Mouse (Mus musculus): Measurements from ENCODE around the gene Rad51ap2. TPM values are rescaled to one million over a fixed set of nuclear protein-coding genes. Genes with fewer than 3 reads are reported as not detected.

Gene Rad51ap2
- polyA plus RNA-seq, 2 experiments, result not detected

GRCm38 (mm10) chr12:11433716-11434115 is 22.2 kb upstream of the Rad51ap2 start:
- ATAC-seq (ENCODE audit: insufficient read depth) (no peak), DNase-seq (ENCODE audit: low read depth in 3 of 3, low spot score in 3 of 3) (no peak)
- Histone ChIP-seq H3K9me3 (ENCODE audit: control insufficient read depth, low read length) (no peaks in the 10 kb centered on the region), H3K4me2 (ENCODE audit: low read depth) (no peak overlapping the region), H3K9ac (replicated peaks) (no peak overlapping the region), H3K36me3 (replicated peaks; ENCODE audit: control insufficient read depth, insufficient read depth, low read depth) (no peaks in the 10 kb centered on the region), H3K27ac (no peak overlapping the region), H3K27me3 (ENCODE audit: control insufficient read depth, insufficient read depth, low read length) (peaks cover 24% of the 10 kb centered on the region), H3K4me1 (replicated peaks; ENCODE audit: control insufficient read depth in 2 of 2, insufficient read depth in 2 of 2, low read length in 1 of 2) (no peaks in the 10 kb centered on the region), H3K4me3 (ENCODE audit: insufficient read depth in 1 of 2, low read depth in 2 of 2, low read length in 2 of 2) (no peak overlapping the region)
- TF ChIP-seq EP300 (IDR thresholded peaks at IDR 0.05; ENCODE audit: low read depth) (no peak), CTCF (IDR thresholded peaks at IDR 0.05; ENCODE audit: low read depth) (no peak)
- 33% methylated on average over 1 of the region's 1 CpGs for WGBS (ENCODE audit: insufficient replicate concordance)

DNA sequence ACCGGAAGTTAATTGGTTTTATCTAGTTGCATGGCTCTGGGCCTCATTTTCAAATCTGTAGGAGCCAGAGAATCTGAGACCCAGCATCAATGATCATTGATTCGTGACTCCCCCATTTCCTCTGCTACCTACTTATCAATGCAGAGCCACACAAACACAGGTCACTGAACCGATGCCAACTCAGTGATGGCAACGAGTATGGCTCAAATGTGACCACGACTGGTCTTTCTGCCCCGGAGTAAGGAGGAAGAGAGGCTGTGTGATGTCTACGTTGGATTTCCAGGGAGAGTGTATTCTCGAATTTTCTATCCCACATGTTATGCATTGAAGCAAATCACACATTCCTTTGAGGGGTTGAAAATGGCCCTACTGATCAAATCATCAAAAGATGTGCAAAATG is 21.4 kb upstream of the Rad51ap2 start:
- Histone ChIP-seq H3K27ac (no peak overlapping the region), H3K4me1 (replicated peaks; ENCODE audit: control insufficient read depth in 2 of 2, insufficient read depth in 2 of 2, low read length in 1 of 2) (no peaks in the 10 kb centered on the region), H3K9me3 (ENCODE audit: control insufficient read depth, low read length) (no peaks in the 10 kb centered on the region), H3K27me3 (ENCODE audit: control insufficient read depth, insufficient read depth, low read length) (peaks cover 25% of the 10 kb centered on the region), H3K9ac (replicated peaks) (no peak overlapping the region), H3K36me3 (replicated peaks; ENCODE audit: control insufficient read depth, insufficient read depth, low read depth) (no peaks in the 10 kb centered on the region), H3K4me2 (ENCODE audit: low read depth) (no peak overlapping the region), H3K4me3 (ENCODE audit: insufficient read depth in 1 of 2, low read depth in 2 of 2, low read length in 2 of 2) (no peak overlapping the region)
- 55% methylated on average over 8 of the region's 8 CpGs for WGBS (ENCODE audit: insufficient replicate concordance)
- ATAC-seq (ENCODE audit: insufficient read depth) (no peak), DNase-seq (ENCODE audit: low read depth in 3 of 3, low spot score in 3 of 3) (no peak)
- TF ChIP-seq EP300 (IDR thresholded peaks at IDR 0.05; ENCODE audit: low read depth) (no peak), CTCF (IDR thresholded peaks at IDR 0.05; ENCODE audit: low read depth) (no peak)

DNA sequence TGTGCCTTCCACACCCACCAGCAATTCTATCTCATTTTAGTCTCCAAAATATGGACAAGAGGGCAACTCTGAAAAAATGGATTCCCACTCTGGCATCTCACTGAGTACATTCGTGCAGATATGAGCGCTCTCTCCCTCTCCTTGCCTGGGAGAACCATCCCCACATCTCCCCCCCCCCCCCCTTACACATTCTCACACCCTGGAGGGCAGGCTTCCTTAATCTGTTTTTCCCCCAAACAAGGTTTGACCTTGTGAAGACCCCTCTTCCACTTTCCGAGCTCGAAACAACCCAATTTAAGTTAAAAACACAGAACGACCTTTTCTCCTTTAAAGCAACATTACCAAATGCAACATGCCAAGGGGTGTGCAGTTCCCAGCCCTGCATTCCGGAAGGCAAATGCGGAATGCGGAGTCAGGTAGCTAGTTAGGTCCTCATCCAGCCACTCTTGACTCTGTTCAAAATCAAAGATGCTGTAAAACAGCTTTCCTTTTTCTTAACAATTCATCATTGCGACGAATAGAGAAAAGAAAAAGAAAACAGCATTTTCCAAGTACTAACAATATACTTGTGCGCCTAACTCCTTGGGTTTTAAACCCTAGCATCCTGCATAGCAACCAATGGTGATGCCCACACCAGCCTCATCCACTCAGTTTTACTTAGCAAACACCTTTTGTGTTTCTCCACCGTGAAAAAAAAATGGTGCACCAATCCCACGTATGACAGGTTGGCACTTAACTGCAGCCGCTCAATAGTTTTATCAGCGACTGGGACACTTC is 20.4 kb upstream of the Rad51ap2 start:
- peaks cover 25% of the 10 kb centered on the region for H3K27me3 ChIP-seq (ENCODE audit: control insufficient read depth, insufficient read depth, low read length)
- H3K4me3 ChIP-seq (ENCODE audit: insufficient read depth in 1 of 2, low read depth in 2 of 2, low read length in 2 of 2), result no peak overlapping the region
- H3K27ac ChIP-seq, result no peak overlapping the region
- H3K4me2 ChIP-seq (ENCODE audit: low read depth), result no peak overlapping the region
- ATAC-seq (ENCODE audit: insufficient read depth) (no peak), DNase-seq (ENCODE audit: low read depth in 3 of 3, low spot score in 3 of 3) (no peak)
- 11% methylated on average over 15 of the region's 15 CpGs for WGBS (ENCODE audit: insufficient replicate concordance)
- no peaks in the 10 kb centered on the region for H3K36me3 ChIP-seq (replicated peaks; ENCODE audit: control insufficient read depth, insufficient read depth, low read depth)
- no peaks in the 10 kb centered on the region for H3K4me1 ChIP-seq (replicated peaks; ENCODE audit: control insufficient read depth in 2 of 2, insufficient read depth in 2 of 2, low read length in 1 of 2)
- H3K9me3 ChIP-seq (ENCODE audit: control insufficient read depth, low read length), result no peaks in the 10 kb centered on the region
- TF ChIP-seq EP300 (IDR thresholded peaks at IDR 0.05; ENCODE audit: low read depth) (no peak), CTCF (IDR thresholded peaks at IDR 0.05; ENCODE audit: low read depth) (no peak)
- no peak overlapping the region for H3K9ac ChIP-seq (replicated peaks)

GRCm38 (mm10) chr12:11436023-11436350 is 19.9 kb upstream of the Rad51ap2 start:
- H3K9me3 ChIP-seq (ENCODE audit: control insufficient read depth, low read length), result no peaks in the 10 kb centered on the region
- H3K36me3 ChIP-seq (replicated peaks; ENCODE audit: control insufficient read depth, insufficient read depth, low read depth), result no peaks in the 10 kb centered on the region
- 7% methylated on average over 12 of the region's 12 CpGs for WGBS (ENCODE audit: insufficient replicate concordance)
- no peak overlapping the region for H3K4me3 ChIP-seq (ENCODE audit: insufficient read depth in 1 of 2, low read depth in 2 of 2, low read length in 2 of 2)
- no peak for DNase-seq (ENCODE audit: low read depth in 3 of 3, low spot score in 3 of 3)
- no peak overlapping the region for H3K27ac ChIP-seq
- H3K4me1 ChIP-seq (replicated peaks; ENCODE audit: control insufficient read depth in 2 of 2, insufficient read depth in 2 of 2, low read length in 1 of 2), result no peaks in the 10 kb centered on the region
- H3K9ac ChIP-seq (replicated peaks), result no peak overlapping the region
- no peak overlapping the region for H3K4me2 ChIP-seq (ENCODE audit: low read depth)
- ATAC-seq (ENCODE audit: insufficient read depth), result no peak
- H3K27me3 ChIP-seq (ENCODE audit: control insufficient read depth, insufficient read depth, low read length), result peaks cover 25% of the 10 kb centered on the region
- TF ChIP-seq CTCF (IDR thresholded peaks at IDR 0.05; ENCODE audit: low read depth) (no peak), EP300 (IDR thresholded peaks at IDR 0.05; ENCODE audit: low read depth) (no peak)

- H3K4me1 ChIP-seq (replicated peaks; ENCODE audit: control insufficient read depth in 2 of 2, insufficient read depth in 2 of 2, low read length in 1 of 2), result no peaks in the 10 kb centered on the region
- ATAC-seq (ENCODE audit: insufficient read depth), result no peak
- no peaks in the 10 kb centered on the region for H3K9me3 ChIP-seq (ENCODE audit: control insufficient read depth, low read length)
- no peak within 1 kb of the TSS for H3K9ac ChIP-seq (replicated peaks)
- peaks cover 25% of the 10 kb centered on the region for H3K27me3 ChIP-seq (ENCODE audit: control insufficient read depth, insufficient read depth, low read length)
- H3K36me3 ChIP-seq (replicated peaks; ENCODE audit: control insufficient read depth, insufficient read depth, low read depth), result no peaks in the 10 kb centered on the region
- TF ChIP-seq CTCF (IDR thresholded peaks at IDR 0.05; ENCODE audit: low read depth), result no peak
- TF ChIP-seq EP300 (IDR thresholded peaks at IDR 0.05; ENCODE audit: low read depth), result no peak
- 4% methylated on average over 34 of the region's 34 CpGs for WGBS (ENCODE audit: insufficient replicate concordance)
- no peak for DNase-seq (ENCODE audit: low read depth in 3 of 3, low spot score in 3 of 3)
- H3K27ac ChIP-seq, result no peak within 1 kb of the TSS
- H3K4me3 ChIP-seq (ENCODE audit: insufficient read depth in 1 of 2, low read depth in 2 of 2, low read length in 2 of 2), result no peak within 1 kb of the TSS; a peak in 2 of 4 replicates
- H3K4me2 ChIP-seq (ENCODE audit: low read depth), result peak within 1 kb of the TSS; percentile 36
Measured at GRCm38 (mm10) chr12:11436497-11437265, 19.2 kb upstream of the Rad51ap2 start, which contains the start of gene Vsnl1. Gene Vsnl1 (minus strand): TSS chr12:11436613.
